Mouse (Mus musculus): ENCODE data around the gene Mrps18b.

- peak; percentile 57; the same call in 1 of the 2 replicates for TF ChIP-seq CTCF (IDR thresholded peaks at IDR 0.05; ENCODE audit: borderline replicate concordance, extremely low read depth, insufficient read depth, insufficient read length)
- no peak for TF ChIP-seq POLR2A (IDR thresholded peaks at IDR 0.05; ENCODE audit: borderline replicate concordance, extremely low read depth, insufficient read depth, insufficient read length, poor library complexity, severe bottlenecking)
These were observed 4.8 kb upstream of the Mrps18b start for GRCm38 (mm10) chr17:35920862-35921562.
